Mouse (Mus musculus): ENCODE data around the gene Dennd2d.

Dennd2d gene

GRCm38 (mm10) chr3:106482281-106483081, at the start of gene Dennd2d:
Gene Dennd2d, plus strand, starts transcription at chr3:106482405.
- DNase-seq (ENCODE audit: low read depth, low spot score): no peak

GRCm38 (mm10) chr3:106448571-106448970, 33.6 kb upstream of the Dennd2d start:
- peak; percentile 75 for DNase-seq (ENCODE audit: low read depth, low spot score)

GRCm38 (mm10) chr3:106448995-106449394, 33.2 kb upstream of the Dennd2d start:
- DNase-seq (ENCODE audit: low read depth, low spot score): no peak

- no peak for DNase-seq (ENCODE audit: low read depth, low spot score)
Observed at GRCm38 (mm10) chr3:106449567-106449966, 32.6 kb upstream of the Dennd2d start.

GRCm38 (mm10) chr3:106452616-106453015, 29.6 kb upstream of the Dennd2d start:
- DNase-seq (ENCODE audit: low read depth, low spot score): no peak

GRCm38 (mm10) chr3:106457298-106457869, 24.8 kb upstream of the Dennd2d start:
- DNase-seq (ENCODE audit: low read depth, low spot score): no peak

GRCm38 (mm10) chr3:106462059-106462470, 20.1 kb upstream of the Dennd2d start:
- no peak for DNase-seq (ENCODE audit: low read depth, low spot score)

GRCm38 (mm10) chr3:106462493-106462892, 19.7 kb upstream of the Dennd2d start:
- DNase-seq (ENCODE audit: low read depth, low spot score): no peak

GRCm38 (mm10) chr3:106464750-106465149, 17.5 kb upstream of the Dennd2d start:
- DNase-seq (ENCODE audit: low read depth, low spot score): no peak

GRCm38 (mm10) chr3:106474210-106474609, 8.0 kb upstream of the Dennd2d start:
- DNase-seq (ENCODE audit: low read depth, low spot score): no peak

- DNase-seq (ENCODE audit: low read depth, low spot score): no peak
Observed at GRCm38 (mm10) chr3:106476863-106477262, 5.3 kb upstream of the Dennd2d start.

- DNase-seq (ENCODE audit: low read depth, low spot score): no peak
Observed at GRCm38 (mm10) chr3:106483297-106483696, 1.1 kb downstream of the Dennd2d start.

- no peak for DNase-seq (ENCODE audit: low read depth, low spot score)
Observed at GRCm38 (mm10) chr3:106483796-106484405, 1.7 kb downstream of the Dennd2d start.

GRCm38 (mm10) chr3:106484861-106485260, 2.7 kb downstream of the Dennd2d start:
- no peak for DNase-seq (ENCODE audit: low read depth, low spot score)

GRCm38 (mm10) chr3:106485810-106486209, 3.6 kb downstream of the Dennd2d start:
- DNase-seq (ENCODE audit: low read depth, low spot score): no peak

- no peak for DNase-seq (ENCODE audit: low read depth, low spot score)
Observed at GRCm38 (mm10) chr3:106487551-106487950, 5.3 kb downstream of the Dennd2d start.

- no peak for DNase-seq (ENCODE audit: low read depth, low spot score)
Observed at GRCm38 (mm10) chr3:106490239-106490638, 8.0 kb downstream of the Dennd2d start.

- no peak for DNase-seq (ENCODE audit: low read depth, low spot score)
Observed at GRCm38 (mm10) chr3:106492723-106493122, 10.5 kb downstream of the Dennd2d start.

GRCm38 (mm10) chr3:106493202-106493601, 11.0 kb downstream of the Dennd2d start:
- DNase-seq (ENCODE audit: low read depth, low spot score): no peak

GRCm38 (mm10) chr3:106493882-106494281, 11.7 kb downstream of the Dennd2d start:
- DNase-seq (ENCODE audit: low read depth, low spot score): no peak

- DNase-seq (ENCODE audit: low read depth, low spot score): peak; percentile 16
Observed at GRCm38 (mm10) chr3:106494417-106494950, 12.3 kb downstream of the Dennd2d start.

- no peak for DNase-seq (ENCODE audit: low read depth, low spot score)
Observed at GRCm38 (mm10) chr3:106495346-106496044, 13.3 kb downstream of the Dennd2d start.

All from brain, adult 2 months (tissue).